Mouse (Mus musculus) lung, postnatal 0 days (tissue): Measurements from ENCODE around the gene Olig3.
"Not testable (repeated sequence)": the region's sequence is repeated elsewhere in the genome, so short reads cannot be mapped to it uniquely, and the experiment has no call there.

Experiments
- CTCF ChIP-seq: IDR thresholded peaks from 2 replicates; pipeline ENCODE4 v1.5.1; 2016; ENCODE audit warnings: antibody characterized with exemption, mild to moderate bottlenecking
- EP300 ChIP-seq: IDR thresholded peaks from 2 replicates; pipeline ENCODE4 v1.6.1; 2016; ENCODE audit warnings: antibody characterized with exemption, mild to moderate bottlenecking, control low read depth

DNA sequence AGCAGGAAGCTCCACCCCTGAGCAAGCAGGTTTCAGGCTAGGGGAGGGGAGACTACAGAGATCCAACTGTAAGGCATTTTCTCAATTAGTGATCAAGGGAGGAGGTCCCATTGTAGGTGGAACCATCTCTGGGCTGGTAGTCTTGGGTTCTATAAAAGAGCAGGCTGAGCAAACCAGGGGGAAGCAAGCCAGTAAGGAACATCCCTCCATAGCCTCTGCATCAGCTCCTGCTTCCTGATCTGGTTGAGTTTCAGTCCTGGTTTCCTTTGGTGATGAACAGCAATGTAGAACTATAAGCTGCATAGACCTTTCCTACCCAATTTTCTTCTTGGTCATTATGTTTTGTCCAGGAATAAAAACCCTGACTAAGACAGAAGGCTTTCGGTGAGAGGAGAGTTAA lies 24.6 kb downstream of the Olig3 start:
- not testable (repeated sequence) for TF ChIP-seq EP300, CTCF
